Mouse (Mus musculus) myocyte (in vitro differentiated cells): Measurements from ENCODE around the gene Ndst4. TPM values are rescaled to one million over a fixed set of nuclear protein-coding genes. Genes with fewer than 3 reads are reported as not detected.

ENCODE experiments used
- H3K27me3 ChIP-seq: one replicate; pipeline ENCODE4 v1.6.1; 2011; ENCODE audit not compliant: control insufficient read depth, insufficient read depth, insufficient read length
- H3K36me3 ChIP-seq: one replicate; pipeline ENCODE4 v1.6.1; 2011; ENCODE audit not compliant: control insufficient read depth, insufficient read depth
- H3K4me2 ChIP-seq: one replicate; pipeline ENCODE4 v1.6.1; 2011; ENCODE audit warnings: low read depth, control low read depth
- H3K4me3 ChIP-seq: one replicate; pipeline ENCODE4 v1.5.1; 2011; ENCODE audit warnings: mild to moderate bottlenecking, control low read depth, moderate library complexity
- H3K79me2 ChIP-seq: one replicate; pipeline ENCODE4 v1.6.1; 2011; ENCODE audit not compliant: control insufficient read depth, insufficient read depth
- H3ac ChIP-seq: one replicate; pipeline ENCODE4 v1.6.1; 2011; ENCODE audit not compliant: control insufficient read depth, insufficient read length
- CEBPB ChIP-seq: IDR thresholded peaks from 2 replicates; pipeline ENCODE4 v1.6.1; 2011; ENCODE audit warnings: mild to moderate bottlenecking, moderate library complexity; ENCODE audit not compliant: poor library complexity, insufficient read depth, severe bottlenecking
- E2F4 ChIP-seq: IDR thresholded peaks from one replicate; pipeline ENCODE4 v1.6.1; 2011; ENCODE audit warnings: mild to moderate bottlenecking, control low read depth, moderate library complexity; ENCODE audit not compliant: insufficient read depth
- MAX ChIP-seq: IDR thresholded peaks from one replicate; pipeline ENCODE4 v1.6.1; 2011; ENCODE audit warnings: low read depth, mild to moderate bottlenecking, control low read depth
- MYOD1 ChIP-seq, 3 experiments: IDR thresholded peaks; one replicate each; pipeline ENCODE4 v1.6.1; 2011; ENCODE audit warnings: control low read depth in 2 of 3, low read depth in 2 of 3, mild to moderate bottlenecking in 2 of 3, moderate library complexity in 1 of 3; ENCODE audit not compliant: insufficient read length in 2 of 3, control insufficient read depth in 1 of 3
- MYOG ChIP-seq, 3 experiments: IDR thresholded peaks; one replicate each; pipeline ENCODE4 v1.6.1; 2011; ENCODE audit warnings: control low read depth in 2 of 3, low read depth in 2 of 3, mild to moderate bottlenecking in 2 of 3; ENCODE audit not compliant: insufficient read length in 2 of 3, control insufficient read depth in 1 of 3, insufficient read depth in 1 of 3
- POLR2A ChIP-seq: IDR thresholded peaks from one replicate; pipeline ENCODE4 v1.6.1; 2011; ENCODE audit warnings: low read depth, mild to moderate bottlenecking, control low read depth, moderate library complexity; ENCODE audit not compliant: insufficient read length
- POLR2AphosphoS2 ChIP-seq: IDR thresholded peaks from one replicate; pipeline ENCODE4 v1.6.1; 2011; ENCODE audit warnings: low read depth, control low read depth; ENCODE audit not compliant: insufficient read length
- REST ChIP-seq: IDR thresholded peaks from one replicate; pipeline ENCODE4 v1.6.1; 2011; ENCODE audit warnings: mild to moderate bottlenecking, control low read depth, moderate library complexity; ENCODE audit not compliant: insufficient read depth, insufficient read length
- SRF ChIP-seq: IDR thresholded peaks from one replicate; pipeline ENCODE4 v1.6.1; 2011; ENCODE audit warnings: low read depth; ENCODE audit not compliant: control insufficient read depth, insufficient read length
- TCF12 ChIP-seq: IDR thresholded peaks from one replicate; pipeline ENCODE4 v1.6.1; 2011; ENCODE audit warnings: mild to moderate bottlenecking, control low read depth; ENCODE audit not compliant: poor library complexity, insufficient read depth, severe bottlenecking
- TCF3 ChIP-seq: IDR thresholded peaks from one replicate; pipeline ENCODE4 v1.6.1; 2011; ENCODE audit warnings: low read depth, control low read depth; ENCODE audit not compliant: insufficient read length
- USF1 ChIP-seq: IDR thresholded peaks from one replicate; pipeline ENCODE4 v1.6.1; 2011; ENCODE audit warnings: low read depth, mild to moderate bottlenecking, control low read depth, moderate library complexity
- polyA plus RNA-seq: library from polyadenylated mRNA; unstranded; fragments of >200 nt; fragmentation: generic; extraction: Trizol; gene quantifications from one replicate; pipeline ENCODE4 v1.2.1, GENCODE M21; 2012; ENCODE audit warnings: missing spikeins

The Ndst4 gene
- polyA plus RNA-seq, 1 experiment, result 0.53 TPM

GRCm38 (mm10) chr3:125660114-125660717 is 256.3 kb downstream of the Ndst4 start:
- no peaks in the 10 kb centered on the region for H3K36me3 ChIP-seq
- H3K4me3 ChIP-seq, result no peak overlapping the region
- H3ac ChIP-seq, result no peak overlapping the region
- TF ChIP-seq POLR2A (no peak), CEBPB (no peak), SRF (no peak), USF1 (no peak), E2F4 (no peak), REST (no peak), MYOG (IDR thresholded peaks at IDR 0.05; ENCODE audit: control insufficient read depth in 1 of 3, insufficient read depth in 1 of 3, insufficient read length in 2 of 3, low read depth in 2 of 3) (no peak), TCF12 (no peak), MAX (no peak), MYOD1 (IDR thresholded peaks at IDR 0.05; ENCODE audit: control insufficient read depth in 1 of 3, insufficient read length in 2 of 3, low read depth in 2 of 3) (no peak), TCF3 (no peak), POLR2AphosphoS2 (no peak)
- no peaks in the 10 kb centered on the region for H3K79me2 ChIP-seq
- no peak overlapping the region for H3K4me2 ChIP-seq
- H3K27me3 ChIP-seq, result no peaks in the 10 kb centered on the region

DNA sequence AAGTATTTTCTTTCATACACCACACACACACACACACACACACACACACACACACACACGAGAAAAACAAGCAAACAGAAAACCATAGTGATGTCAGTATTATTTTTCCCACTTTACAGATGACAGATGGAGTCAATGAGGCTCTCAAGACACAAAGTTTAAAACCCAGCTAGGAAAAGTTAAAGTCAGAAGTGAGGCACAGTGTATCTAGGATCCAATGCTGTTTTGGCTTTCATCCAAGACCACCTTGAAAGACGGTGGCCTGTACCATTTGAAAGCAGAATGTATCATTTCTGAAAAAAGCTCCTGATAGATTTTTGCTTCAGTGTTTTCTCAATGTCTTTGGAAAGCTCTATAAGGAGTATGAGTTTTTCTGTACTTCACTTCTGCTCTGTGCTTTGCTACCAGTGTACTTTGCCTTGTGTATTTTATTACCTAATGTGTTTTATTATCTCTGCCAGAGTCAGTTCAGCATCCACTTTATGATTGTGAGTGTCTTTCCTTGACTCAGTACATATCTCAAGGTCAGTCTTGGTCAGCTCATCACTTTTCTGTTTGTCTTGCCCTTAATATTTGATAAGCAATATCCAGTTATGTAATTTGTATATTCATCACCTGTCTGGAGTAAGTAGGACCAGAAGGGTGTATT is 257.1 kb downstream of the Ndst4 start:
- Histone ChIP-seq H3K4me3 (no peak overlapping the region), H3ac (no peak overlapping the region), H3K27me3 (no peaks in the 10 kb centered on the region), H3K4me2 (no peak overlapping the region), H3K79me2 (no peaks in the 10 kb centered on the region), H3K36me3 (no peaks in the 10 kb centered on the region)
- no peak for TF ChIP-seq E2F4

- no peak overlapping the region for H3K4me3 ChIP-seq
- H3K79me2 ChIP-seq, result no peaks in the 10 kb centered on the region
- no peaks in the 10 kb centered on the region for H3K27me3 ChIP-seq
- no peaks in the 10 kb centered on the region for H3K36me3 ChIP-seq
- H3K4me2 ChIP-seq, result no peak overlapping the region
- no peak for TF ChIP-seq MAX
- no peak for TF ChIP-seq CEBPB
- no peak for TF ChIP-seq SRF
- TF ChIP-seq REST, result no peak
- TF ChIP-seq MYOG (IDR thresholded peaks at IDR 0.05; ENCODE audit: control insufficient read depth in 1 of 3, insufficient read depth in 1 of 3, insufficient read length in 2 of 3, low read depth in 2 of 3), result no peak
- no peak for TF ChIP-seq TCF12
- no peak for TF ChIP-seq MYOD1 (IDR thresholded peaks at IDR 0.05; ENCODE audit: control insufficient read depth in 1 of 3, insufficient read length in 2 of 3, low read depth in 2 of 3)
- no peak for TF ChIP-seq POLR2A
- no peak for TF ChIP-seq POLR2AphosphoS2
- no peak overlapping the region for H3ac ChIP-seq
Observed at GRCm38 (mm10) chr3:125673997-125674794, 270.3 kb downstream of the Ndst4 start.

GRCm38 (mm10) chr3:125675211-125675896 is 271.5 kb downstream of the Ndst4 start:
- no peaks in the 10 kb centered on the region for H3K79me2 ChIP-seq
- peak overlapping the region; percentile 59 for H3K4me2 ChIP-seq
- no peak overlapping the region for H3ac ChIP-seq
- no peaks in the 10 kb centered on the region for H3K36me3 ChIP-seq
- no peak overlapping the region for H3K4me3 ChIP-seq
- TF ChIP-seq SRF (no peak), USF1 (peak; percentile 90)
- no peaks in the 10 kb centered on the region for H3K27me3 ChIP-seq

DNA sequence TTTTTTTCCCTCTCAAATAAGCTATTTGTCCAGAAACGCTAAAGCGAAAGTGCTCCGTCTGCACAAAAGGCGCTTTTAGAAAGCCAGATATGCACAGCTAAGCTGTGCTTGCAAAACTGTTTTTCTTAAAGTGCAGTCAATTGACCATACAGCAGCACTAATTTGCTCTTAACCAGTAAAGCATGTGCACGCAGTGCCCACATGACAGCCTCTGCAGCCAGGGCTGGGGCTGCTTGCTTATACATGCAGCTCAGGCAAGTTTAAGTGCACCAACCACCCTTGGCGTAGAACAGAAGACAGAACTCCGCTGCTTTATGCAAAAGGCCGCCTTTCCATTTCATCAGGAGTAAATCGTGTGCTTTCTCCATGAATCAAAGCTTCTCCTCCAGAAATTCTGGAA is 275.0 kb downstream of the Ndst4 start:
- H3ac ChIP-seq, result no peak overlapping the region
- H3K4me3 ChIP-seq, result no peak overlapping the region
- H3K79me2 ChIP-seq, result no peaks in the 10 kb centered on the region
- H3K36me3 ChIP-seq, result no peaks in the 10 kb centered on the region
- H3K4me2 ChIP-seq, result no peak overlapping the region
- no peaks in the 10 kb centered on the region for H3K27me3 ChIP-seq
- TF ChIP-seq POLR2AphosphoS2 (no peak), SRF (no peak), TCF3 (no peak), CEBPB (no peak), REST (no peak), MYOG (IDR thresholded peaks at IDR 0.05; ENCODE audit: control insufficient read depth in 1 of 3, insufficient read depth in 1 of 3, insufficient read length in 2 of 3, low read depth in 2 of 3) (no peak), MYOD1 (IDR thresholded peaks at IDR 0.05; ENCODE audit: control insufficient read depth in 1 of 3, insufficient read length in 2 of 3, low read depth in 2 of 3) (no peak), TCF12 (no peak), MAX (no peak), POLR2A (no peak), USF1 (no peak), E2F4 (no peak)
